Mouse (Mus musculus) neural tube, embryonic 13.5 days (tissue): ENCODE results near the gene Arf5. TPM values are rescaled to one million over a fixed set of nuclear protein-coding genes. Genes with fewer than 3 reads are reported as not detected.

Source experiments
- ATAC-seq: fragments of 200-750 bp; cut with Nextera tagmentation; 2 replicates; pipeline ENCODE4 v1.8.0; 2017; ENCODE audit warnings: low read depth, mild to moderate bottlenecking, moderate TSS enrichment, moderate library complexity
- H3K27ac ChIP-seq: fragments of 300-500 bp; sonication (generic); replicated peaks from 2 replicates; pipeline ENCODE4 v1.5.1; 2015; ENCODE audit warnings: moderate library complexity, mild to moderate bottlenecking, inconsistent platforms
- H3K27me3 ChIP-seq: fragments of 300-500 bp; sonication (generic); 2 replicates; pipeline ENCODE4 v1.6.1; 2015; ENCODE audit warnings: mild to moderate bottlenecking, inconsistent platforms
- H3K36me3 ChIP-seq: fragments of 300-500 bp; sonication (generic); 2 replicates; pipeline ENCODE4 v1.6.1; 2015; ENCODE audit warnings: mild to moderate bottlenecking, inconsistent platforms
- H3K4me1 ChIP-seq: fragments of 300-500 bp; sonication (generic); replicated peaks from 2 replicates; pipeline ENCODE4 v1.6.1; 2015; ENCODE audit warnings: inconsistent platforms
- H3K4me2 ChIP-seq: fragments of 300-500 bp; sonication (generic); 2 replicates; pipeline ENCODE4 v1.6.1; 2015; ENCODE audit warnings: inconsistent platforms, mild to moderate bottlenecking, moderate library complexity
- H3K4me3 ChIP-seq: fragments of 300-500 bp; sonication (generic); 2 replicates; pipeline ENCODE4 v1.5.1; 2015; ENCODE audit warnings: mild to moderate bottlenecking, inconsistent platforms
- H3K9ac ChIP-seq: fragments of 300-500 bp; sonication (generic); 2 replicates; pipeline ENCODE4 v1.6.1; 2015; ENCODE audit warnings: moderate library complexity, mild to moderate bottlenecking, inconsistent platforms
- H3K9me3 ChIP-seq: fragments of 300-500 bp; sonication (generic); 2 replicates; pipeline ENCODE4 v1.6.1; 2016; ENCODE audit warnings: inconsistent platforms
- WGBS: fragments of 180-500 bp; shearing (Covaris S2); methylation state at CpG from one replicate; pipeline ENCODE4 v1.1.7; 2015; 5-methylcytosine and 5-hydroxymethylcytosine counted together
- polyA plus RNA-seq: library from polyadenylated mRNA; unstranded; fragments of >200 nt; fragmentation: Nextera tagmentation; extraction: Ambion mirVana; gene quantifications from 2 replicates; pipeline ENCODE4 v1.2.1, GENCODE M21; 2015

Gene Arf5
- polyA plus RNA-seq, 1 experiment from 2014 or later: 392 TPM

GRCm38 (mm10) chr6:28474211-28474610, 50.9 kb downstream of the Arf5 start:
- H3K4me1 ChIP-seq: peaks cover 2% of the 10 kb centered on the region
- H3K4me2 ChIP-seq: no peak overlapping the region
- no peaks in the 10 kb centered on the region for H3K27me3 ChIP-seq
- H3K9me3 ChIP-seq: no peaks in the 10 kb centered on the region
- 88% methylated on average over 4 of the region's 4 CpGs for WGBS
- ATAC-seq: no peak
- H3K27ac ChIP-seq: no peak overlapping the region
- no peak overlapping the region for H3K9ac ChIP-seq
- H3K36me3 ChIP-seq: no peaks in the 10 kb centered on the region
- no peak overlapping the region for H3K4me3 ChIP-seq

GRCm38 (mm10) chr6:28474839-28475238, 51.5 kb downstream of the Arf5 start, which contains the start of gene Snd1:
Snd1 (plus strand) TSS chr6:28475139.
- Histone ChIP-seq H3K4me2 (no peak within 1 kb of the TSS), H3K27ac (no peak within 1 kb of the TSS), H3K9me3 (no peaks in the 10 kb centered on the region), H3K9ac (no peak within 1 kb of the TSS), H3K4me1 (peaks cover 6% of the 10 kb centered on the region), H3K36me3 (no peaks in the 10 kb centered on the region), H3K27me3 (no peaks in the 10 kb centered on the region), H3K4me3 (no peak within 1 kb of the TSS)
- WGBS: 84% methylated on average over 5 of the region's 5 CpGs
- ATAC-seq: no peak

Other genes starting within 250 kb of the Arf5 start
- gene Zfp800, start 25.6 kb upstream of the Arf5 start, polyA plus RNA-seq: 20.5 and 23.5 TPM in 2 replicates
- not detected in 2 replicates for gene Fscn3, start 4.2 kb downstream of the Arf5 start, polyA plus RNA-seq
- 10.0 and 12.5 TPM in 2 replicates for gene Gcc1, start 4.8 kb downstream of the Arf5 start, polyA plus RNA-seq
- not detected in 2 replicates for gene Pax4, start 25.8 kb downstream of the Arf5 start, polyA plus RNA-seq
- 77.5 and 83.3 TPM in 2 replicates for gene Snd1, start 51.6 kb downstream of the Arf5 start, polyA plus RNA-seq